Mouse (Mus musculus) neural tube, embryonic 11.5 days (tissue): ENCODE results near the gene Ugt1a8. TPM values are rescaled to one million over a fixed set of nuclear protein-coding genes. Genes with fewer than 3 reads are reported as not detected.
"Not testable (repeated sequence)": the region's sequence is repeated elsewhere in the genome, so short reads cannot be mapped to it uniquely, and the experiment has no call there.

Experiments
- ATAC-seq: fragments of 200-750 bp; cut with Nextera tagmentation; 2 replicates; pipeline ENCODE4 v1.8.0; 2017; ENCODE audit warnings: moderate number of reproducible peaks, mild to moderate bottlenecking, moderate TSS enrichment, moderate library complexity; ENCODE audit not compliant: insufficient read depth, low FRiP score, low TSS enrichment
- DNase-seq: peaks from one replicate; pipeline ENCODE4 v3.0.0-alpha.2; 2015; ENCODE audit warnings: low spot score
- H3K27ac ChIP-seq: fragments of 300-500 bp; sonication (generic); 2 replicates; pipeline ENCODE4 v1.5.1; 2014; ENCODE audit warnings: low read depth, mild to moderate bottlenecking, low read length
- H3K27me3 ChIP-seq: fragments of 300-500 bp; sonication (generic); 2 replicates; pipeline ENCODE4 v1.6.1; 2014; ENCODE audit warnings: mild to moderate bottlenecking, low read length, mixed read lengths; ENCODE audit not compliant: control insufficient read depth, insufficient read depth
- H3K36me3 ChIP-seq: fragments of 300-500 bp; sonication (generic); 2 replicates; pipeline ENCODE4 v1.6.1; 2014; ENCODE audit warnings: mild to moderate bottlenecking, low read length, moderate library complexity, mixed read lengths; ENCODE audit not compliant: control insufficient read depth, insufficient read depth
- H3K4me1 ChIP-seq: fragments of 300-500 bp; sonication (generic); 2 replicates; pipeline ENCODE4 v1.6.1; 2014; ENCODE audit warnings: low read length, mixed read lengths; ENCODE audit not compliant: control insufficient read depth, insufficient read depth
- H3K4me2 ChIP-seq: fragments of 300-500 bp; sonication (generic); 2 replicates; pipeline ENCODE4 v1.6.1; 2014; ENCODE audit warnings: low read depth, mild to moderate bottlenecking, moderate library complexity
- H3K4me3 ChIP-seq: fragments of 300-500 bp; sonication (generic); 2 replicates; pipeline ENCODE4 v1.5.1; 2014; ENCODE audit warnings: low read depth, low read length
- H3K9ac ChIP-seq: fragments of 300-500 bp; sonication (generic); 2 replicates; pipeline ENCODE4 v1.6.1; 2014; ENCODE audit warnings: mild to moderate bottlenecking, low read length
- H3K9me3 ChIP-seq: fragments of 300-500 bp; sonication (generic); 2 replicates; pipeline ENCODE4 v1.6.1; 2016; ENCODE audit warnings: low read length; ENCODE audit not compliant: control insufficient read depth
- WGBS: fragments of 180-500 bp; shearing (Covaris S2); extraction: QIAGEN DNeasy Blood & Tissue Kit; methylation state at CpG from one replicate; pipeline ENCODE4 v1.1.7; 2014; 5-methylcytosine and 5-hydroxymethylcytosine counted together
- polyA plus RNA-seq: library from polyadenylated mRNA; unstranded; fragments of >200 nt; fragmentation: Nextera tagmentation; extraction: Ambion mirVana; gene quantifications from 2 replicates; pipeline ENCODE4 v1.2.1, GENCODE M21; 2014

Gene Ugt1a8
- polyA plus RNA-seq, 1 experiment from 2014 or later: not detected

- Histone ChIP-seq H3K27me3 (no peaks in the 10 kb centered on the region), H3K9ac (no peak overlapping the region), H3K36me3 (no peaks in the 10 kb centered on the region), H3K4me3 (no peak overlapping the region), H3K4me2 (no peak overlapping the region), H3K4me1 (no peaks in the 10 kb centered on the region), H3K9me3 (peaks cover 51% of the 10 kb centered on the region), H3K27ac (no peak overlapping the region)
- 42% methylated on average over 3 of the region's 3 CpGs for WGBS
- DNase-seq (no peak), ATAC-seq (no peak)
These were observed 130.0 kb downstream of the Ugt1a8 start for GRCm38 (mm10) chr1:88217576-88217975.

GRCm38 (mm10) chr1:88218051-88218450, 130.4 kb downstream of the Ugt1a8 start:
- H3K9me3 ChIP-seq: peaks cover 46% of the 10 kb centered on the region
- no peak for ATAC-seq
- H3K27ac ChIP-seq: no peak overlapping the region
- H3K4me3 ChIP-seq: no peak overlapping the region
- H3K9ac ChIP-seq: no peak overlapping the region
- 73% methylated on average over 9 of the region's 9 CpGs for WGBS
- peak; percentile 9 for DNase-seq
- no peaks in the 10 kb centered on the region for H3K4me1 ChIP-seq
- no peaks in the 10 kb centered on the region for H3K27me3 ChIP-seq
- no peaks in the 10 kb centered on the region for H3K36me3 ChIP-seq
- no peak overlapping the region for H3K4me2 ChIP-seq

- H3K27me3 ChIP-seq: no peaks in the 10 kb centered on the region
- no peak overlapping the region for H3K4me2 ChIP-seq
- no peak overlapping the region for H3K9ac ChIP-seq
- H3K4me3 ChIP-seq: no peak overlapping the region
- peaks cover 41% of the 10 kb centered on the region for H3K9me3 ChIP-seq
- no peaks in the 10 kb centered on the region for H3K36me3 ChIP-seq
- DNase-seq (peak; percentile 12), ATAC-seq (no peak)
- H3K4me1 ChIP-seq: no peaks in the 10 kb centered on the region
- H3K27ac ChIP-seq: no peak overlapping the region
- WGBS: 53% methylated on average over 4 of the region's 4 CpGs
These were observed 131.0 kb downstream of the Ugt1a8 start for GRCm38 (mm10) chr1:88218591-88218990.

- no peak overlapping the region for H3K27ac ChIP-seq
- no peak for ATAC-seq
- H3K36me3 ChIP-seq: no peaks in the 10 kb centered on the region
- H3K9me3 ChIP-seq: peaks cover 36% of the 10 kb centered on the region
- peak; percentile 10 for DNase-seq
- H3K9ac ChIP-seq: no peak overlapping the region
- H3K4me2 ChIP-seq: no peak overlapping the region
- WGBS: 21% methylated on average over 1 of the region's 1 CpGs
- H3K27me3 ChIP-seq: no peaks in the 10 kb centered on the region
- H3K4me1 ChIP-seq: no peaks in the 10 kb centered on the region
- no peak overlapping the region for H3K4me3 ChIP-seq
These were observed 131.4 kb downstream of the Ugt1a8 start for GRCm38 (mm10) chr1:88219054-88219453.

GRCm38 (mm10) chr1:88220336-88220735, 132.7 kb downstream of the Ugt1a8 start:
- Histone ChIP-seq H3K4me1 (no peaks in the 10 kb centered on the region), H3K27me3 (no peaks in the 10 kb centered on the region), H3K36me3 (no peaks in the 10 kb centered on the region), H3K27ac (no peak overlapping the region), H3K4me2 (no peak overlapping the region), H3K9ac (no peak overlapping the region), H3K9me3 (peaks cover 27% of the 10 kb centered on the region), H3K4me3 (no peak overlapping the region)
- DNase-seq: peak; percentile 11
- ATAC-seq: no peak

GRCm38 (mm10) chr1:88222216-88222615, 134.6 kb downstream of the Ugt1a8 start:
- Histone ChIP-seq H3K36me3 (no peaks in the 10 kb centered on the region), H3K9ac (no peak overlapping the region), H3K9me3 (peaks cover 29% of the 10 kb centered on the region), H3K27ac (no peak overlapping the region), H3K27me3 (no peaks in the 10 kb centered on the region), H3K4me2 (no peak overlapping the region), H3K4me3 (no peak overlapping the region), H3K4me1 (no peaks in the 10 kb centered on the region)
- ATAC-seq (no peak), DNase-seq (no peak)
- WGBS: 55% methylated on average over 2 of the region's 2 CpGs

GRCm38 (mm10) chr1:88223011-88223515, 135.4 kb downstream of the Ugt1a8 start:
- peak; percentile 8 for DNase-seq
- not testable (repeated sequence) for H3K36me3 ChIP-seq, H3K4me3 ChIP-seq, H3K9ac ChIP-seq, ATAC-seq, H3K27ac ChIP-seq, H3K4me2 ChIP-seq, H3K4me1 ChIP-seq, H3K27me3 ChIP-seq
- peaks cover 33% of the 10 kb centered on the region for H3K9me3 ChIP-seq

GRCm38 (mm10) chr1:88223591-88223990, 136.0 kb downstream of the Ugt1a8 start:
- Histone ChIP-seq H3K4me2 (no peak overlapping the region), H3K27ac (no peak overlapping the region), H3K9ac (no peak overlapping the region), H3K9me3 (peaks cover 38% of the 10 kb centered on the region), H3K4me1 (no peaks in the 10 kb centered on the region), H3K4me3 (no peak overlapping the region), H3K27me3 (no peaks in the 10 kb centered on the region), H3K36me3 (no peaks in the 10 kb centered on the region)
- DNase-seq (peak; percentile 10), ATAC-seq (no peak)
- 64% methylated on average over 1 of the region's 1 CpGs for WGBS

GRCm38 (mm10) chr1:88224029-88224776, 136.6 kb downstream of the Ugt1a8 start:
- no peak overlapping the region for H3K4me3 ChIP-seq
- H3K4me2 ChIP-seq: no peak overlapping the region
- DNase-seq (no peak), ATAC-seq (no peak)
- no peak overlapping the region for H3K9ac ChIP-seq
- H3K27me3 ChIP-seq: no peaks in the 10 kb centered on the region
- 72% methylated on average over 2 of the region's 2 CpGs for WGBS
- no peak overlapping the region for H3K27ac ChIP-seq
- peaks cover 40% of the 10 kb centered on the region for H3K9me3 ChIP-seq
- H3K36me3 ChIP-seq: no peaks in the 10 kb centered on the region
- no peaks in the 10 kb centered on the region for H3K4me1 ChIP-seq
